Mouse (Mus musculus) kidney, adult 2 months (tissue): ENCODE data around the gene Cep83.

Source experiments
- CTCF ChIP-seq: fragments of 200-500 bp; conservative IDR thresholded peaks from 2 replicates; pipeline ENCODE4 v1.5.1; 2011; ENCODE audit warnings: low read depth, mild to moderate bottlenecking, control low read depth, low read length, moderate library complexity, mixed read lengths; ENCODE audit not compliant: insufficient read depth, insufficient read length
- POLR2A ChIP-seq: fragments of 200-500 bp; IDR thresholded peaks from one replicate; pipeline ENCODE4 v1.6.1; 2011; ENCODE audit warnings: low read depth, low read length, control low read depth

DNA sequence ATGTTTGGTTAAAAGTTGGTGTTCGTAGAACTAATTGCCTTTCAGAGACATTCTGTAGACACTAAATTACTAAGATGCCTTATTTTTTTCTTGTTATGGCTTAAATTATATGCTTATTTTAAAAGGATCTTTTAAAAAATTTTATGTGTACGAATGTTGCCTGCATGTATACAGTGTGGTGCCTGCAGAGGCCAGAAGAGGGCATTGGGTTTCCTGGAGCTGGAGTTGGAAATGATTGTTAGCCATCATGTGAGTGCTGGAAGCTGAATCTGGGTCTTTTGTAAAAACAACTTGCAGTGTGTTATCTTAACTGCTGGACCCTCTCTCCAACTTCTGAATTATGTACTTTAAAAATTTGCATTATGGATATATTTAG is 21.9 kb downstream of the Cep83 start:
- TF ChIP-seq POLR2A = no peak
- TF ChIP-seq CTCF = no peak
